Mouse (Mus musculus) lung, adult 2 months (tissue): ENCODE measurements around the gene Zyg11a.

Experiments used
- CTCF ChIP-seq: fragments of 200-500 bp; IDR thresholded peaks from 2 replicates; pipeline ENCODE4 v1.5.1; 2011; ENCODE audit warnings: mild to moderate bottlenecking, low read length, control low read depth; ENCODE audit not compliant: insufficient read depth
- POLR2A ChIP-seq: fragments of 200-500 bp; IDR thresholded peaks from 2 replicates; pipeline ENCODE4 v1.6.1; 2011; ENCODE audit warnings: low read depth, mild to moderate bottlenecking, control low read depth, low read length, borderline replicate concordance; ENCODE audit errors: extremely low read depth

DNA sequence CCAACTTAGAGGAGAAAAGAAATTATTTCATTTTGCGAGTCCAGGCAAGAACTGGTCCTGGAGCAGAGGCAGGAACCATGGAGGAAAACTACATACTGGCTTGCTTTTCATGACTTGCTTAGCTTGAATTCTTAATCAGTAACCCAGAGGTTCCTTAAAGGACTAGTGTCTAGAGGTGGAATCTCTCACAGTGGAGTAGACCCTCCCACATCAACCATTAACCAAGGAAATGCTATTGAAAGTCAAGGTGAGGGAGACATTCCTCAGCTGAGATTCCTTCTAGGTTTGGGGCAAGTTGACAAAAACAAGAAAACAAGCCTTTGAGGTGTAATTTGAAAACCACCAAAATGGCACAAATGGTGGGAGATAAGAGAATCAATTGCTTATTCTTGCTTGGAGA, 73.0 kb downstream of the Zyg11a start, which contains the start of gene Scp2:
- TF ChIP-seq POLR2A (no peak), CTCF (no peak)
